Mouse (Mus musculus) liver, adult 2 months (tissue): Measurements from ENCODE around the gene Adamtsl4.

Source experiments
- CTCF ChIP-seq: fragments of 200-500 bp; IDR thresholded peaks from 2 replicates; pipeline ENCODE4 v1.5.1; 2011; ENCODE audit warnings: low read depth, low read length, control low read depth
- POLR2A ChIP-seq: fragments of 200-500 bp; IDR thresholded peaks from 2 replicates; pipeline ENCODE4 v1.6.1; 2011; ENCODE audit warnings: low read length, control low read depth; ENCODE audit not compliant: insufficient read depth; ENCODE audit errors: extremely low read depth

GRCm38 (mm10) chr3:95706273-95706672, 18.6 kb upstream of the Adamtsl4 start:
- TF ChIP-seq CTCF (no peak), POLR2A (no peak)
